Mouse (Mus musculus) midbrain, embryonic 16.5 days (tissue): ENCODE measurements at regions not wholly inside any gene's neighbourhood (a gene's known extent, or its start where the extent isn't known, plus 50 kb on each side); places are given as distances from the start of the nearest gene placed in this dataset.

Experiments used
- ATAC-seq: fragments of 200-750 bp; cut with Nextera tagmentation; 2 replicates; pipeline ENCODE4 v1.8.0; 2017; ENCODE audit warnings: moderate TSS enrichment
- H3K27ac ChIP-seq: fragments of 300-500 bp; sonication (generic); 2 replicates; pipeline ENCODE4 v1.5.1; 2014; ENCODE audit warnings: mild to moderate bottlenecking, low read length, mixed read lengths
- H3K27me3 ChIP-seq: fragments of 300-500 bp; sonication (generic); 2 replicates; pipeline ENCODE4 v1.6.1; 2014; ENCODE audit warnings: low read depth, low read length, mixed read lengths; ENCODE audit not compliant: control insufficient read depth, insufficient read depth
- H3K36me3 ChIP-seq: fragments of 300-500 bp; sonication (generic); 2 replicates; pipeline ENCODE4 v1.6.1; 2014; ENCODE audit warnings: mild to moderate bottlenecking, low read length, moderate library complexity, mixed read lengths; ENCODE audit not compliant: control insufficient read depth, insufficient read depth
- H3K4me1 ChIP-seq: fragments of 300-500 bp; sonication (generic); 2 replicates; pipeline ENCODE4 v1.6.1; 2014; ENCODE audit warnings: mild to moderate bottlenecking, low read length, mixed read lengths; ENCODE audit not compliant: control insufficient read depth, insufficient read depth
- H3K4me2 ChIP-seq: fragments of 300-500 bp; sonication (generic); 2 replicates; pipeline ENCODE4 v1.6.1; 2014; ENCODE audit warnings: mild to moderate bottlenecking, low read length, mixed read lengths
- H3K4me3 ChIP-seq: fragments of 300-500 bp; sonication (generic); 2 replicates; pipeline ENCODE4 v1.5.1; 2014; ENCODE audit warnings: low read depth, mild to moderate bottlenecking, low read length, moderate library complexity, mixed read lengths
- H3K9ac ChIP-seq: fragments of 300-500 bp; sonication (generic); 2 replicates; pipeline ENCODE4 v1.6.1; 2014; ENCODE audit warnings: low read depth, low read length, mixed read lengths
- H3K9me3 ChIP-seq: fragments of 300-500 bp; sonication (generic); replicated peaks from 2 replicates; pipeline ENCODE4 v1.6.1; 2014; ENCODE audit warnings: mild to moderate bottlenecking, low read length, mixed read lengths; ENCODE audit not compliant: control insufficient read depth, poor library complexity, severe bottlenecking
- WGBS: fragments of 180-500 bp; shearing (Covaris S2); extraction: QIAGEN DNeasy Blood & Tissue Kit; methylation state at CpG from one replicate; pipeline ENCODE4 v1.1.7; 2014; 5-methylcytosine and 5-hydroxymethylcytosine counted together

GRCm38 (mm10) chrX:13360436-13360835 lies 79.7 kb downstream of the Ddx3x start:
- H3K9ac ChIP-seq = no peak overlapping the region
- WGBS = 91% methylated on average over 5 of the region's 5 CpGs
- H3K36me3 ChIP-seq = no peaks in the 10 kb centered on the region
- no peaks in the 10 kb centered on the region for H3K4me1 ChIP-seq
- H3K27ac ChIP-seq = no peak overlapping the region
- H3K4me2 ChIP-seq = no peak overlapping the region
- no peaks in the 10 kb centered on the region for H3K9me3 ChIP-seq
- no peak overlapping the region for H3K4me3 ChIP-seq
- H3K27me3 ChIP-seq = no peaks in the 10 kb centered on the region
- ATAC-seq = no peak

- no peak overlapping the region for H3K9ac ChIP-seq
- H3K27me3 ChIP-seq = peaks cover 3% of the 10 kb centered on the region; the same call in 1 of the 2 replicates
- H3K9me3 ChIP-seq = no peaks in the 10 kb centered on the region
- 85% methylated on average over 4 of the region's 4 CpGs for WGBS
- no peak for ATAC-seq
- no peak overlapping the region for H3K4me3 ChIP-seq
- no peak overlapping the region for H3K4me2 ChIP-seq
- no peaks in the 10 kb centered on the region for H3K36me3 ChIP-seq
- no peaks in the 10 kb centered on the region for H3K4me1 ChIP-seq
- H3K27ac ChIP-seq = no peak overlapping the region
These were observed 89.5 kb downstream of the Ddx3x start for GRCm38 (mm10) chrX:13370319-13370718.

- Histone ChIP-seq H3K4me2 (no peak overlapping the region), H3K9ac (no peak overlapping the region), H3K27me3 (peaks cover 3% of the 10 kb centered on the region; the same call in 1 of the 2 replicates), H3K4me3 (no peak overlapping the region), H3K9me3 (no peaks in the 10 kb centered on the region), H3K4me1 (no peaks in the 10 kb centered on the region), H3K36me3 (no peaks in the 10 kb centered on the region), H3K27ac (no peak overlapping the region)
- 79% methylated on average over 4 of the region's 4 CpGs for WGBS
- no peak for ATAC-seq
These were observed 92.0 kb downstream of the Ddx3x start for GRCm38 (mm10) chrX:13372752-13373151.

- H3K4me3 ChIP-seq = no peak overlapping the region
- no peak for ATAC-seq
- 89% methylated on average over 9 of the region's 9 CpGs for WGBS
- H3K9ac ChIP-seq = no peak overlapping the region
- H3K36me3 ChIP-seq = no peaks in the 10 kb centered on the region
- no peak overlapping the region for H3K4me2 ChIP-seq
- H3K27me3 ChIP-seq = no peaks in the 10 kb centered on the region
- no peak overlapping the region for H3K27ac ChIP-seq
- no peaks in the 10 kb centered on the region for H3K4me1 ChIP-seq
- peaks cover 2% of the 10 kb centered on the region; the same call in 1 of the 2 replicates for H3K9me3 ChIP-seq
These were observed 79.6 kb upstream of the Nyx start for GRCm38 (mm10) chrX:13386354-13386753.

- Histone ChIP-seq H3K36me3 (no peaks in the 10 kb centered on the region), H3K9me3 (no peaks in the 10 kb centered on the region), H3K9ac (no peak overlapping the region), H3K4me2 (no peak overlapping the region), H3K27me3 (no peaks in the 10 kb centered on the region), H3K4me3 (no peak overlapping the region), H3K27ac (no peak overlapping the region), H3K4me1 (no peaks in the 10 kb centered on the region)
- no peak for ATAC-seq
These were observed 67.4 kb upstream of the Nyx start for GRCm38 (mm10) chrX:13398466-13398865.

- WGBS = 78% methylated on average over 2 of the region's 2 CpGs
- no peak overlapping the region for H3K4me2 ChIP-seq
- H3K4me1 ChIP-seq = no peaks in the 10 kb centered on the region
- no peaks in the 10 kb centered on the region for H3K36me3 ChIP-seq
- no peak for ATAC-seq
- H3K27ac ChIP-seq = no peak overlapping the region
- H3K4me3 ChIP-seq = no peak overlapping the region
- H3K9me3 ChIP-seq = no peaks in the 10 kb centered on the region
- no peak overlapping the region for H3K9ac ChIP-seq
- no peaks in the 10 kb centered on the region for H3K27me3 ChIP-seq
These were observed 53.2 kb upstream of the Nyx start for GRCm38 (mm10) chrX:13412726-13413125.

- Histone ChIP-seq H3K27ac (no peak overlapping the region), H3K27me3 (no peaks in the 10 kb centered on the region), H3K9me3 (no peaks in the 10 kb centered on the region), H3K4me2 (no peak overlapping the region), H3K9ac (no peak overlapping the region), H3K36me3 (no peaks in the 10 kb centered on the region), H3K4me1 (no peaks in the 10 kb centered on the region), H3K4me3 (no peak overlapping the region)
- ATAC-seq = no peak
- 30% methylated on average over 3 of the region's 3 CpGs for WGBS
These were observed 52.8 kb upstream of the Nyx start for GRCm38 (mm10) chrX:13413135-13413534.
